Mouse (Mus musculus) cerebellum, adult 8-10 months (tissue): ENCODE measurements at regions not wholly inside any gene's neighbourhood (a gene's known extent, or its start where the extent isn't known, plus 50 kb on each side); places are given as distances from the start of the nearest gene placed in this dataset.
"Not testable (repeated sequence)": the region's sequence is repeated elsewhere in the genome, so short reads cannot be mapped to it uniquely, and the experiment has no call there.

Experiments used
- DNase-seq: peaks from one replicate; pipeline ENCODE4 v3.0.0; 2022

GRCm38 (mm10) chr13:70012123-70012522, 209.9 kb downstream of the Med10 start:
- DNase-seq, result no peak

- DNase-seq, result no peak
Measured at GRCm38 (mm10) chr13:70015183-70015582, 213.0 kb downstream of the Med10 start.

GRCm38 (mm10) chr13:70017535-70017934, 215.3 kb downstream of the Med10 start:
- no peak for DNase-seq

GRCm38 (mm10) chr13:70019999-70020838, 218.0 kb downstream of the Med10 start:
- DNase-seq, result no peak

DNA sequence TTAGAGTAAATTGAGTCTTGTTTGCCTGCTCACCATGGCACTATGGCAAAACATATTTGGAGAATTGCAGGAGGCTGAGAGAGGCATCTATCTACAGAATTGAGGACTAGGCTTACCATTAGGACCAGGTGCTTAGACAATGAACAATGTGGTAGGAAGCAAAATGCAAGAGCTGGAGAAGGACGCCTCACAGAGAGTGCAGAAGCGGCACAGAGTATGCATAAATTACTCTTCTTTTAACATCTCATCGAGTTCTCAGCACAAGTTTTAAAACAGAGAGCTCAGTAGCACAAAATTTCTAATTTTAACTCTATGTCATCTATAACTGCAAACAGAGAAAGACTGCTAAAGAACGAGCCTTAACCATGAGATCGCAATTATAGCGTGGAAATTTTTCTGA, 231.1 kb downstream of the Med10 start:
- no peak for DNase-seq

- no peak for DNase-seq
Measured at GRCm38 (mm10) chr13:70033763-70034162, 231.6 kb downstream of the Med10 start.

GRCm38 (mm10) chr13:70037985-70038667, 235.9 kb downstream of the Med10 start:
- no peak for DNase-seq

- DNase-seq, result no peak
Measured at GRCm38 (mm10) chr13:70057920-70058319, 255.7 kb downstream of the Med10 start.

DNA sequence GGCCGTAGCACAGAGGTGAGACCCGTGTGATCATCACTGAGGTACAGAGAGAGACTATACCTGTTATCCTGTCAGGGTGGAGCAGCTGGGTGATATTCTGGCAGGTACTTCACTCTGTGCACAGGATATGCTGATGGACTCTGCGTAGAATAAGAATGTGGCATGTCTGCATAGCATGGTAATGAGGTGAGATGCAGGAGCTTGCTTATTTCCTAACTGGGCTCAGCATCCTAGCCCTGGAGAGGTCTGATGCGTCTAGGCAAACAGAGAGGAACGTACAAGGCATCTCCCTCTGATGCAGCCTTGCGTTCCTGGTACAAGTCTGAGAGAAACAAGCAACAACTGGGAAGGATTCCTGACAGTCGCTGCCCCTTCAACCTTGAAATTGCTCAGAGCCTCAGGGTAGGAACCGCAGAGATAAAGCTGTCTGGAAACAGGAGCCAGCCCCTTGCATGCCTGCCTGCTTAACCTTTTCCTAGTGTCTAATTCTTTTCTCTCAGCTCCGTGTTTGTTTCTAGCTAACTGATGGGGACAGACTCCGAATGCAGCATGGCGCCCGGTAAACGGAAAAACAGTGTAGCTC, 259.3 kb downstream of the Med10 start:
- no peak for DNase-seq

- DNase-seq, result no peak
Measured at GRCm38 (mm10) chr13:70073655-70074054, 271.5 kb downstream of the Med10 start.

DNA sequence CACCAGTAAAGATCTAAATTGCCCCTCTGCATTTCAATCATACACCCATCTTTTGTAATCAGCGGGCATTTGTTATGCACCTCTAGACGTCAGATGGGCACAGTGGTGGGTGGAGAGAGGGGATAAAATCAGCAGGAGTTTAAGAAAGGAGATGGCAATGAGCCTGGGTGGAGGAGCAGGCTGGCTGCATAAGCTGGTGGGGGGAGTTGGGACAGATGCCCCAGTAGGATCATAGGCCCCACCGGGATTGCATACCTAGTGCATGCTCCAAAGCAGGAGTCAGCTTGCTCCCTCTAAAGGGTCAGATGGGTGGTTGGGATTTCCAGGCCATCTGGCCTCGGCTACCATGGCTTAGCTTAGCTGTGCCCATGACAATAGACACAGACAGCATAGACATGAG, 273.2 kb downstream of the Med10 start:
- no peak for DNase-seq

DNA sequence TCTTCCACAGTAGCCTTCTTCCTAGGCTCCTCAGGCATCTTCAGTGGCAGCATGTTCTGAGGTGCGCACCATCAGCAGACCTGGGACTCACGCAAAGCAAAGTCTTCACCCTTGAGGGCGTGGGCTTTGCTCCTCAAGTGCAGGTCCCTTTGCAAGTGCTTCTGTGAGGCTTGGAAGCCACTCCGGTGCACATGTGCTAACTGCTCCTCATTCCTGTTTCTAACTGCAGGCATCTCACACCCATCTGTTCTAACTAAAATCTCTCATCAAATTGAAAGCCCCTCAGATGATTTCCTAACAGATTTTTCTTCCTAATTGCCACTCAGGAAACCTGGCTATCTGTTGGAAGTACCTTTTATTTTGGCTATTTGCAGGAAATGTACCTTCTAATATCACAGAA, 278.9 kb downstream of the Med10 start:
- DNase-seq, result no peak

GRCm38 (mm10) chr13:70092886-70093285, 290.7 kb downstream of the Med10 start:
- no peak for DNase-seq

DNA sequence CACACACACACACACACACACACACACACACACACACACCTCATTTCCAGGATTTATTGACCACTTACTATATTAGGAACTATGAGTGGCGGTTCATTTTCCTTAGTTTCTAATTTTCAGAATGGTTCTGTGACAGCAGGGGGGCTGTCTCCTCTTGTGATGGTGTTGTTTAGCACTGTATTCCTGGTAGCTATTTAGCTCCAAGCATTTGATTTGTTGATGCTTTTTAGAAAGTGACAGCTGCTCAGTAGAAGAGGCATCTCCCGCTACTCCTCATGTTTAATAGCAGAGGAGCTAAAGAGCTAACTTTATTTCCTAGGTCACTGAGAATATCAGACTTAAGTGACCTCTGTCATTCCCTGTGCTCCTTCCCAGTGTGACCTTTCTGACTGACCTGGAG, 291.8 kb downstream of the Med10 start:
- DNase-seq, result no peak

DNA sequence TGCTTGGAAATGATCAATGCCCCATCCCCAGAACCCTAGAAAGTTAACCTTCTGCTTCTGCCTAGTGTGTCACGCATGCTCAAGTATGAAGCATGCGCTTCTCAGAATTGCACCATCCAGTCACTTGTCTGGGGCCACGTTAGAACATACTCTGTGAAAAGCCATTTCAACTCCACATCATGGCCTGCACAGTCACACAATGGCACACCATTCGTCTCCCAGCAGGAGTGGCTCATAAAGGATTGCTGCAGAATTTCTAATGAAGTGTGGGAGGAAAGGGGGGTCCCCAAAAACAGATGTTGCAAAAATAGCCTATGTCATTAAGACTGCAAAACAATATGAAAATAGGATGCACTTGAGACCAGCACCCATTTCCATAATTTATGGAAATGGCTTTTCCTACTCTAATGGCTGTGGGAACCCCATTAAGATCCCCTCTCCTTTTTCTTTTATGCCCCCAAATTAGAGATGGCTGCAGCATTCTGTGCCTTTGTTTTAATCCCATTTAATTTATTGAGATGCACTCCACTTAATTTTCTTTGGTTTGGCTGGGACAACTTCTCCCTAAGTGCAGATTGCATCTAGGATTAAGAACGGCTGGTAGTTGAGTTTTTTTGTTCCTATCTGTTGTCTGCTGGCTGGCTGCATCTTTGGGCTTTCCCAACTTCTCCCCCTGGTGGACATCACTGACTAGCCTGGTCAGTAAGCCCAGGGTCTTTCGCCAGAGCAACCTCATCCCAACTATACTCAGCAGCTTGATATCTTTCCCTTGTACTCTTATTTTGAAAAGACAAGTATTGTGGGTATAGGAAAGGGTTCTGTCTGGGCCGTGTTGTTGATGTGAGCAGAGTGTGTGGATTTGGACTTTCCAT, 294.5 kb downstream of the Med10 start:
- no peak for DNase-seq

- not testable (repeated sequence) for DNase-seq
Measured at GRCm38 (mm10) chr13:70100091-70100490, 297.9 kb downstream of the Med10 start.

DNA sequence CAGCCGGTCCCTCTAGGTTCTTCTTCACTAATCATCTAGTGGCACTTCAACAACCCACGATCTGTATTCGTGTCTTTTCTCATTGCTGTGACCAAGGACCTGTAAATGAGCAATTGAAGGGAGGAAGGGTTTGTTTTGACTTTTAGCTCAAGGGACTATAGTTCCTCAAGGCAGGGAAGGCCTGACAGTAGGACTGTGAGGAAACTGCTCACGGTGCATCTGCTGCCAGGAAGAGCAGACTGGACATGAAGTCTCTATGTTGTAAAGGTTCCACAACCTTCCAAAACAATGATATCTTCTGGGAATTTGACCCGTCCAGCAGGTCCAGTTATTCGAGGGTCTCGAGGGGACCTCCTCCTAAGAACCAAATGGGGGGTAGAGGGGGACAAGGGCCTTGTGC, 300.8 kb downstream of the Med10 start:
- no peak for DNase-seq

DNA sequence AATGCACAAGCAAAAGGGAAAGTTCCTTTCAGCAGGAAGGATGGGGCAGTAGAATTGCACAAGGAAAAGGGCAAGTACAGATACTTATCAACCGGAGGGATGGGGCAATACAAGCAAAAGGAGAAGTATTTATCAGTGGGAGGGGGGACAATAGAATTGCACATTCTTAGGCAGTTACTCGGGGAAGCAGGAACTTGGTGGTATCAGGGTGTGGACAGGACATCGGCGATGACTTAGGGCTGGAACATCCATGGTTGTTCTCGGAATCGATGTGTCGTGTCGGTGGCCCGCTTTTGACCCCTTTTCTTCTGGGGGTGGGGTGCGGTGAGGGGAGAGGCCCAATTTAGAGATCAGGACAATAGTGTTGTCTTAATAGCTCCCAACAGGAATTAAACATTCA, 301.3 kb downstream of the Med10 start:
- not testable (repeated sequence) for DNase-seq

DNA sequence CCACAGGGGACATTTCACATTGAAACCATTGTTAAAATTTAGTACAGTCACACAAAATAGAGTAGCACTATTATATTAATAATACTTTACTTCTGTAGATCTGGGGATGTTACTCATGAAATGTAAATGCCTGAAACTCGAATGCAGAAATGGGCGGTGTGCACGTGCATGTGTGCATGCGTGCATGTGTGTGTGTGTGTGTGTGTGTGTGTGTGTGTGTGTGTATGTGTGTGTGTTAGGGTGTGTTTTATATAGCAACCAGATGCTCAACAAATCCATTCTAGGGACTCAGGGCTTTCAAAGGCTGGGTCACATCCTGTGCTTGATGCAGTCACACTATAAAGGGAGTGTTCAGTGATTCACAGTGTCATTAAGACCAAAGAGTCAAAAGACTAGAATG, 301.7 kb downstream of the Med10 start:
- DNase-seq, result no peak

DNA sequence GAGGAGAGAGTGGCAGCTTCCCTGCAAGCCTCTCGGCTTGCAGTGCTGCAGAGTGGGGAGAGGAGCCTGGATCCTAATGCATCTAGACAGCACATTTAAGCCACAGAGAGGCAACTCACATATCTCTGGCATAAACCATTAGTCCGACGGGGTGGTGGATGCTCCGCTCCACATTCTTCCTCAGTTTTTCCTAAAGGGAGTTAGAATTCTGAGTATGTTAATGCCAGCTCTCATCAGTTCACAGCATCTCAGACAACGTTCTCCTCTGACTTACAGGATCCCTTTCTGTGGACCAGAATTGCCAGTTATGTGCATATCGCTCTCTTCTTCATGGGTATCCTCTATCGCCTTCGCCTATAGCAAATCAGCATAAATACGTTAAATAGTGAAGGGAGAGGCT, 313.4 kb downstream of the Med10 start:
- DNase-seq, result no peak

DNA sequence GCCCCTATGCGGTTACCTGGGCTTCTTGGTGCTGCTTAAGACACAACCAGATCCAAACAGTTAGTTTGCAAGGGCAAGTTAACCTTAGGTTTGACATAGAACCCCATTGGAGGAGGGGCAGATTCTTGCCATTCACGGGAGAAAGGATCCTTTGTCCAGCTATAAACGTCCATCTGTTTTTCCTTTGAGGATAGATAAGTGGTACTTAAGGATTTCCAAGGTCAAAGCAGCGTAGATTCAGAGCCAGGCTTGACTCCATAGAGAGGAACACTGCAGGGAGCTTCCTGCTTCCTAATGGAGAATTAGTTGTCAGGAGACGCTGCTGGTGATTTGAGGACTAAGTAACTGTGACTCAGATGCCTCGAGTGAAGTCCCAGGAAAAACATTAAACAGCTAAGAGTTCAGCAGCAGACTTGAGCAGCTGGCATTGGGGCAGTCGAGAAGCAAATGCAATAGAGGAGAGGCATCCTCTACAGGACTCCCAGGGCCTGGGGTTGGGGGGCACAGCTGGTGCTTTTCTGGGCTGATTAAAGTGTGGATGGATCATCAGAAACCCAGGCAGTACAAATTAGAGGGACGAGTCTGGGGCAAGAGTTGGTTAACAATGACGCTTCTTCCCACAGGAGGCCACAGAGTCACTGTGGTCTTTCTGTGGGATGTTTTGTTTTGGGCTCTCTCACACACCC, 322.8 kb downstream of the Med10 start:
- no peak for DNase-seq

DNA sequence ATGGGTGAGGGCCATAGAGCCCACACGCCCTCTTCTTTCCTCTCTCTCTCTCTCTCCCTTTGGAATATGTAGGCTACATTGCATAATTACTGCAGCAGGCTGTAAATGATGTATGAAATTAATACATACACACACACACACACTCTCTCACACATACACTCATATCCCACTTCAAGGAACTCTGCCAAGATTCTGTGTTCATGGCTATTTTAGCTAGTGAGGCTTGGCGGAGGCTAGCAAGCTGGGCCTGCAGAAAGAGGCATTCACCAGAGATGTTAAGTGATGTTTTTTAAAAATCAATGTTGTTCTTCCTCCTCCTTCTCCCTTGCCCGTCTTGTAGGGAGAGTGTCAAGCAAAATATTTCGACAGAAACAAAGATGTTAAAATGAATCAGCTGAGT, 325.1 kb downstream of the Med10 start:
- DNase-seq, result no peak
